Mouse (Mus musculus) midbrain, embryonic 11.5 days (tissue): Measurements from ENCODE around the gene Fkbp2. TPM values are rescaled to one million over a fixed set of nuclear protein-coding genes. Genes with fewer than 3 reads are reported as not detected.

Experiments used
- ATAC-seq: fragments of 200-750 bp; cut with Nextera tagmentation; 2 replicates; pipeline ENCODE4 v1.8.0; 2017; ENCODE audit warnings: moderate TSS enrichment, moderate library complexity; ENCODE audit not compliant: low FRiP score
- DNase-seq: peaks from one replicate; pipeline ENCODE4 v3.0.0; 2015; ENCODE audit warnings: low spot score; ENCODE audit errors: missing footprints
- H3K27ac ChIP-seq: fragments of 300-500 bp; sonication (generic); 2 replicates; pipeline ENCODE4 v1.5.1; 2014; ENCODE audit warnings: low read depth, low read length
- H3K27me3 ChIP-seq: fragments of 300-500 bp; sonication (generic); 2 replicates; pipeline ENCODE4 v1.6.1; 2014; ENCODE audit warnings: mild to moderate bottlenecking, low read length, moderate library complexity, mixed read lengths; ENCODE audit not compliant: control insufficient read depth, insufficient read depth
- H3K36me3 ChIP-seq: fragments of 300-500 bp; sonication (generic); 2 replicates; pipeline ENCODE4 v1.6.1; 2014; ENCODE audit warnings: mild to moderate bottlenecking, low read length, moderate library complexity, mixed read lengths; ENCODE audit not compliant: control insufficient read depth, insufficient read depth
- H3K4me1 ChIP-seq: fragments of 300-500 bp; sonication (generic); 2 replicates; pipeline ENCODE4 v1.6.1; 2014; ENCODE audit warnings: low read length; ENCODE audit not compliant: control insufficient read depth, insufficient read depth
- H3K4me2 ChIP-seq: fragments of 300-500 bp; sonication (generic); 2 replicates; pipeline ENCODE4 v1.6.1; 2014; ENCODE audit warnings: mild to moderate bottlenecking, moderate library complexity
- H3K4me3 ChIP-seq: fragments of 300-500 bp; sonication (generic); 2 replicates; pipeline ENCODE4 v1.5.1; 2014; ENCODE audit warnings: low read depth, low read length
- H3K9ac ChIP-seq: fragments of 300-500 bp; sonication (generic); 2 replicates; pipeline ENCODE4 v1.6.1; 2014; ENCODE audit warnings: low read length
- H3K9me3 ChIP-seq: fragments of 300-500 bp; sonication (generic); 2 replicates; pipeline ENCODE4 v1.6.1; 2016; ENCODE audit warnings: low read length; ENCODE audit not compliant: control insufficient read depth
- WGBS: fragments of 180-500 bp; shearing (Covaris S2); extraction: QIAGEN DNeasy Blood & Tissue Kit; methylation state at CpG from one replicate; pipeline ENCODE4 v1.1.7; 2014; 5-methylcytosine and 5-hydroxymethylcytosine counted together
- polyA plus RNA-seq: library from polyadenylated mRNA; unstranded; fragments of >200 nt; fragmentation: Nextera tagmentation; extraction: Ambion mirVana; gene quantifications from 2 replicates; pipeline ENCODE4 v1.2.1, GENCODE M21; 2014

Gene Fkbp2
- polyA plus RNA-seq, 1 experiment from 2014 or later, result 81.3 TPM

DNA sequence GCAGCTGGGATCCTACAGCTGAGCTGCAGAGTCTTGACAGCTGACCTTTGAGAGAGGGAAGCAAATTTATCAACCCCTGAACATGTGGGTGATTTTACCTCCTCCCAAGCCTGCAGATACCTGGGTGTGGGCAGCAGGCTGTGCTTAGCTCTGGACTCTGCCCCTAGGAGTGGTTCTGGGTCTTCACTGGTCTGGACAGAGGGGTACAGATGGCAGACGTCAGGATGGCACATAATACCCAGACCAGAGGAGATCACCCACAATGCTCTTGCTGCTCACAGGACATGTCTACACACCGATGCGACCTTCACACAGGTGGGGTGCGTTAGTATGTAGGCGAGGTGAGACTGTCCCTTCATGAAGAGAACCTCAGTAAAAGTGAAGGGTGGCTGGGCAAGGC, 30.8 kb downstream of the Fkbp2 start:
- H3K36me3 ChIP-seq, result no peaks in the 10 kb centered on the region
- H3K27me3 ChIP-seq, result no peaks in the 10 kb centered on the region
- H3K4me1 ChIP-seq, result peaks cover 15% of the 10 kb centered on the region
- no peak overlapping the region for H3K4me3 ChIP-seq
- no peak for ATAC-seq
- WGBS, result 93% methylated on average over 5 of the region's 5 CpGs
- no peak overlapping the region for H3K9ac ChIP-seq
- no peak overlapping the region for H3K27ac ChIP-seq
- DNase-seq, result no peak
- H3K4me2 ChIP-seq, result no peak overlapping the region
- no peaks in the 10 kb centered on the region for H3K9me3 ChIP-seq

DNA sequence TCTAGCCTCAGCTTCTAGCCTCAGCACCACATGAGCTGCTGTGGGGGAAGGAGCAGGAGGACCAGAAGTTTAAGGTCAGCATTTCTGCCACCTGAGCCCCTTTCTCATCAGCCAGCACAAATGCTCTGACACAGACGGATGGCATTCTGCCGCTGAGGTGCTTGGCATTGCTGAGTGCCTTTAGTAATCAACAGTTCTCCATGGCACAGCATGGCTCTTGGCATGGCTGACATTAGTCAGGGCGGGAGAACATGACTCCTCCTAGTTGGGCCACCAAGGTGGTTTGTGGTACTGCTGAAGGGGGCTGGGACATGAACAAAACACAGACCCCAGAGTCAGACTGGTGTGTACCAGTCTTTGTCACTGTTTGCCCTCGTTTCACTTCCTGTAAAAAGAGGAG, 32.1 kb downstream of the Fkbp2 start:
- no peaks in the 10 kb centered on the region for H3K36me3 ChIP-seq
- no peak overlapping the region for H3K27ac ChIP-seq
- H3K9me3 ChIP-seq, result no peaks in the 10 kb centered on the region
- H3K4me2 ChIP-seq, result no peak overlapping the region
- WGBS, result 83% methylated on average over 4 of the region's 4 CpGs
- no peak overlapping the region for H3K4me3 ChIP-seq
- ATAC-seq, result no peak
- no peaks in the 10 kb centered on the region for H3K27me3 ChIP-seq
- no peak overlapping the region for H3K9ac ChIP-seq
- peaks cover 15% of the 10 kb centered on the region for H3K4me1 ChIP-seq
- DNase-seq, result no peak

DNA sequence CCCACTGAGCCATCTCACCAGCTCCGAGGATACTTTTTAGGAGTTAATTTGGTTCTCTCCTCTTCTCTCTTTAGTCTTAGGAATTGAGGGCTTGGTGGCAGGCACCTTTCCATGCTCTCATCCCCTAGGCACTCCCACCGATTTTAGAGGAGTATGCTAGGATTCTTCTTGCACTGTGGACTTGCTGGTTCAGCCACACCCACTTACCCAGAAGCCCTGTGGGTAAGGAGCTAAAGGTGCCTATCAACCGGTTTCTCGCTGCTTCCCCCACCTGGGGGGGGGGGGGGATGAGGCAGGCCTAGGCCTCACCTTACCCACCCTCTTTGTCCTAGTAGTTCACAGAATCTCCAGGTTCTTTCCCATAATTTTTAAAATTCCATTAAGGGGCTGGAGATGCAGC, 32.6 kb downstream of the Fkbp2 start:
- peaks cover 15% of the 10 kb centered on the region for H3K4me1 ChIP-seq
- no peak overlapping the region for H3K9ac ChIP-seq
- no peaks in the 10 kb centered on the region for H3K27me3 ChIP-seq
- no peaks in the 10 kb centered on the region for H3K9me3 ChIP-seq
- ATAC-seq (no peak), DNase-seq (no peak)
- H3K36me3 ChIP-seq, result no peaks in the 10 kb centered on the region
- whole genome bisulfite sequencing, result 48% methylated on average over 4 of the region's 4 CpGs
- H3K27ac ChIP-seq, result no peak overlapping the region
- H3K4me3 ChIP-seq, result no peak overlapping the region
- no peak overlapping the region for H3K4me2 ChIP-seq

DNA sequence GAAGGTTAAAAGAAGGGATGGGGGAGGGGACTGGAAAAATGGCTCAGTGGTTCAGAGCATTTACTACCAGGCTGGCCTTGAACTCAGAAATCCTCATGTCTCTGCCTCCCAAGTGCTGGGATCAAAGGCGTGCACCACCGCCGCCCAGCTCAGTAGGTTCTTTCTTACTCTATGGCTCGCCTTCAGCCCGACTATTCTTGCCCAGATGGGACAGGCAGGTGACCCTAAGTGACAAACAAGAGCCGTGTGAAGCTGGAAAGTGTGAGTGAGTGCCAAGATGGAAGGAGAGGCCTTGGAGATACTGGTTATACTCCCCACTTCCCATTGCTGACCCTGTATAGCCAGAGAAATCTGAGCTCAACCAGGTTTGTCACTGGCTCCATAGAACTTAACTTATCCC, 36.6 kb downstream of the Fkbp2 start:
- ATAC-seq, result no peak
- Histone ChIP-seq H3K4me1 (peaks cover 14% of the 10 kb centered on the region), H3K27ac (no peak overlapping the region), H3K27me3 (no peaks in the 10 kb centered on the region), H3K36me3 (no peaks in the 10 kb centered on the region), H3K9me3 (no peaks in the 10 kb centered on the region), H3K4me2 (no peak overlapping the region), H3K9ac (no peak overlapping the region), H3K4me3 (no peak overlapping the region)
- DNase-seq, result no peak
- 96% methylated on average over 6 of the region's 6 CpGs for WGBS

DNA sequence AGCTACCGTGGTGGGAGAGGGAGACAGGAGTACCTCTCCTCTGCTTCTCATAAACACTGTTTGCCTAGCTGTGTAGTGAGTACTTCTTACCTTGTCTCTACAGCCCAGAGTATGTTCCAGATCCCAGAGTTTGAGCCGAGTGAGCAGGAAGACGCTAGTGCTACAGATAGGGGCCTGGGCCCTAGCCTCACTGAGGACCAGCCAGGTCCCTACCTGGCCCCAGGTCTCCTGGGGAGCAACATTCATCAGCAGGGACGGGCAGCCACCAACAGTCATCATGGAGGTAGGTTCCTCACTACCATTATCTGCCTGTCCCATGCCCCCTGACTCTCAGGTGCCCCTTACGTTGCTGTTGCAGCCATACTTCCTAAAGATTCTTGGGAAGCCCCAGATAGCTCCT, 37.5 kb downstream of the Fkbp2 start:
- H3K4me3 ChIP-seq, result peak overlapping the region; percentile 79
- no peaks in the 10 kb centered on the region for H3K36me3 ChIP-seq
- DNase-seq (no peak), ATAC-seq (peak; percentile 14; the same call in 1 of the 2 replicates)
- peak overlapping the region; percentile 98 for H3K4me2 ChIP-seq
- peak overlapping the region; percentile 92 for H3K9ac ChIP-seq
- peak overlapping the region; percentile 92 for H3K27ac ChIP-seq
- H3K9me3 ChIP-seq, result no peaks in the 10 kb centered on the region
- peaks cover 14% of the 10 kb centered on the region for H3K4me1 ChIP-seq
- WGBS, result 30% methylated on average over 5 of the region's 5 CpGs
- no peaks in the 10 kb centered on the region for H3K27me3 ChIP-seq

DNA sequence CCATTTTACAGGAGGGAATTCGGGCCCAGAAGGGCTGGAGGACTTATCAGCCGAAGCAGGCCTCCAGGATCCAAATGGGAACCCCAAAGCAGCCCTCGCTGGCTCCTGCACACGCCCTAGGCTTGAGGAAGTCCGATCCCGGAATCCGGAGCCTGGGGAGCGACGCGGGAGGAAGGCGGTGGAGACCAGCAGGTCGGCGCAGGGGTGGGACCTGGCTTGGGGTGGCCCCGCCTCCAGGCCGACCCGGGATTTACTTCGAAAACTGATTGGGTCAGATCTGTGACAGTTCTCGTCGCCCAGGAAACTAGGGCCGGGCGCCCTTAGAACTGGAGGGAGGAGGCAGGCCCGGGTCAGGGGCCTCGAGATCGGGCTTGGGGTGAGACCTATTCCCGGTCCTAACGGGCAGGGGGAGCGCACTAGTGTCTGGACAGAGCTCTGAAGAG, 38.0 kb downstream of the Fkbp2 start, which contains the start of gene Gpr137:
Gene Gpr137 (minus strand): TSS at position 232 of the 443 bp plus-strand sequence.
- no peaks in the 10 kb centered on the region for H3K36me3 ChIP-seq
- DNase-seq (peak; percentile 98), ATAC-seq (peak; percentile 89)
- H3K4me1 ChIP-seq, result peaks cover 14% of the 10 kb centered on the region
- no peaks in the 10 kb centered on the region for H3K27me3 ChIP-seq
- peak within 1 kb of the TSS; percentile 92 for H3K27ac ChIP-seq
- 0% methylated on average over 27 of the region's 27 CpGs for WGBS
- peak within 1 kb of the TSS; percentile 79 for H3K4me3 ChIP-seq
- H3K4me2 ChIP-seq, result peak within 1 kb of the TSS; percentile 98
- peak within 1 kb of the TSS; percentile 92 for H3K9ac ChIP-seq
- no peaks in the 10 kb centered on the region for H3K9me3 ChIP-seq

DNA sequence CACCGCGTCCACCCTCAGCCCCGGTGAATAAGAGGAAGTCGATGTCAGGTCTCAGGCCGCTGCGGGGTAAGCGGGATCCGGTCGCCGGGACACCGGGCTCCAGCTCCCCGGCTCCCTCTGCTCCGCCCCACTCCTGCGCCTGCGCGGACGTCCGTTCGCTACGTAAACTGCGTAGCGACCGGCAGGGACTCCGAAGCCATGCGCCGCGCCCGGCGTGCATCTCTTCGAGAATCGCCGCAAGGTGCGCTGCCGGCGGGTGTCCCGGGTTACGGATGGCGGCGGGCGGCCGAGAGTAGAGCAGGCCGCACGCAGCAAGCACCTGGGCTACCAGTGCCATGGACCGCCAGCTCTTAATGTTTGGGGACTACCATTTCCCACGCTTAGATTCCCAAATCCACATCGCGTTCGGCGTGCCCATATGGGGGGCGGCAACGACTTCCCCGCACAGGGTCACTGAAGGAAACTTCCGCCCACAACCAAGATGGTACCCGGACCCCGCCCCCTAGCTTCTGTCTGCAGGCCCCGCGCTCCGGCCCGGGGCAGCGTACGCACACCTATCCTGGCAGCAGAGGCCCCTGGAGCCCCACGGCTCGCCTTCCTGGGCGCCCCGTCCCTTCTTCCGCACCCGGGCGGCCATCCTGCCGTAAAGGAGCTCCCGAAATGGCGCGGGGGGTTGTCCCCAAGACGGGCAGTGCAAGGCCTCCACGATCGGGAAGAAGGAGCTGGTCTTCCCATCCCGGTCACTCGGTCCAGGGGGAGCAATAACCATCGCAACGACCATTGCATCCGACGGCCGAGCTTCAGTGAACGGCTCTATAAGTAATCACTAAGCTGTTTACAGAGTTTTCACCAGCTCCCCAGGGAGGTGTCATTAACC, 38.7 kb downstream of the Fkbp2 start, which contains the start of gene Bad:
Gene Bad (plus strand): TSS at position 490 of the 877 bp plus-strand sequence.
- DNase-seq (peak; percentile 100), ATAC-seq (peak; percentile 82)
- Histone ChIP-seq H3K9ac (peak within 1 kb of the TSS; percentile 92), H3K36me3 (no peaks in the 10 kb centered on the region), H3K4me3 (peak within 1 kb of the TSS; percentile 79), H3K4me2 (peak within 1 kb of the TSS; percentile 98), H3K27me3 (no peaks in the 10 kb centered on the region), H3K27ac (peak within 1 kb of the TSS; percentile 92), H3K4me1 (peaks cover 14% of the 10 kb centered on the region), H3K9me3 (no peaks in the 10 kb centered on the region)
- under 1% methylated on average over 83 of the region's 83 CpGs for WGBS

DNA sequence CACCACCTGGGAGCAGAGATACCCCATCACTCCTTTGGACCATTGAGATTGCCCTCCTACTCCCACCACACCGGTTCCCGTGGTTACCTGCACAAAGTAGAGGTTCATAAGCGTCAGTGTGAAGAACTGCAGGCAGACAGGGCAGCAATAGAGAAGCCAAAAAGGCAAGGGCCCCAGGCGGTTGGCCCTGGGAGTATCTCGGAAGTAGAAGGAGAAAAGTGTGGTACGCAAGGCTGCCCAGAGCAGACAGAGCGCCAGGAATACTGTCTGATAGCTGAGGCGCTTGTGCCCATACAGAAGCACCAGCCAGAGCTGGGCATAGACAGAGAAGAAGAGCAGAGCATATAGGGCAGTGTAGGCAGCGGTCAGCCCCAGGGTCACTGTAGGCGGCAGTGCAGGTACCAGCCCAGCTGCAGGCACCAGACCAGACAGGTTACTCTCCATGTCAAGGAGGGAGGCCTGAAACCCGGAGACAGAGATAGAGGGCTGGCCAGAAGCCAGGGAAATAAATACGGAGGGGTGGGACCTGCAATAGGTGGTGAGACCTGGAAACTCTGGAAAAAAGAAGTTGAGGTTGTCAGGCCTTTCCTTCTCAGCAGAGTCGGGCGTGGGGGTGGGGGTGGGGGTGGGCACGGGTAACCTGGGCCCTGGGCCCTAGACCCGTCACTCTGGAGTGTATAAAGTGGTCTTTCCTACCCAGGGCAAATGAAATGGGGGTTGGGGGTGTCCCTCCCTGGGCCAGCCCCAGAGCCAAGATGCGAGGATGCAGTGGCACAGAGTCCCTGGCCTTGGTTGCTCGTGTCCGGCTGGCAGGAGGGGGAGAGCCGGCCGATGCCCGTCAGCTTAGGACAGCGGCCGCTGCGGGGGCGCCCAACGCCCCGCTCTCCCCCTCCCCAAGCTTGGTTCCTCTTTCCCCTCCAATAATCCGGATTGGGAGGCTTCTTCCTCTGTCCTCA, 39.6 kb downstream of the Fkbp2 start:
- 22% methylated on average over 29 of the region's 29 CpGs for WGBS
- H3K4me1 ChIP-seq, result peaks cover 14% of the 10 kb centered on the region

More for the DNA sequence above, 39.6 kb downstream of the Fkbp2 start:
- Histone ChIP-seq H3K4me3 (peak overlapping the region; percentile 79), H3K27me3 (peaks cover 7% of the 10 kb centered on the region; the same call in 1 of the 2 replicates), H3K4me2 (peak overlapping the region; percentile 98), H3K36me3 (no peaks in the 10 kb centered on the region), H3K9me3 (no peaks in the 10 kb centered on the region), H3K27ac (no peak overlapping the region; the same call in 1 of the 2 replicates), H3K9ac (peak overlapping the region; percentile 92)
- ATAC-seq (peak; percentile 28), DNase-seq (no peak)
